Mouse (Mus musculus): ENCODE measurements around the gene 1700022I11Rik.

The 1700022I11Rik gene

GRCm38 (mm10) chr4:43001272-43001671 is 31.9 kb downstream of the 1700022I11Rik start:
- DNase-seq (ENCODE audit: low read depth), result no peak

DNA sequence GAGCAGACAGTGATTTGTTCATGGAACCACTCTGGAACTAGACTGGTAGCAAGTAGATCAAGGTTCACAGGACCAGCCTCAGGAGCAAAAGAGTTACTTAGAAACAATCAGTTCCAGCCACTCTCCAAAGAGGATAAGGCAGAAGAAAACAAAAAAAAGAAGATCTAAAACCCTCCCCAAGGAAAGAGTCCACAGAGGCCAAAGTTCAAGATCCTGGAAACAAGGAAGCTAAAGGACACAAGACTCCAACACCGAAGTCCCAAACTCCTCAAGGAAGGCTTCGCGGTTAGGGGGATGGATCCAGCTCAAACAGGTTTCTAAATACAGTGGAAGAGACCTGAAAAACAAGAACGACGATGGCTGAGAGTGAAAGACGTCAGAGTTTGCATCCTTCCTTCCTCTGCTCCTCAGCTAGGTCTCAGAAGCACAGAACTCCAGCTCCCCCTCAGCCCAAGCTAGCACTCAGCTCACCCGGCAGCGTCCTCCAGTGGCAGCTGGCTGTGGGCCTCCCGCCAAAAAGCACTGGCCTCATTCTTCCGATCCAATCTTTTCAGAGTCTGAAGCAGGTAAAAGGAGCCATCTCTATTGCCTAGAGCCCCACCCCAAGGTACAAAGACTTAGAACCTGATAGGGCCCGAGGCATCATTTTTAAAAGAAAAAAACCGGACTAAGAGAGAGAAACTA is 33.5 kb downstream of the 1700022I11Rik start:
- no peak for DNase-seq (ENCODE audit: low read depth)

DNA sequence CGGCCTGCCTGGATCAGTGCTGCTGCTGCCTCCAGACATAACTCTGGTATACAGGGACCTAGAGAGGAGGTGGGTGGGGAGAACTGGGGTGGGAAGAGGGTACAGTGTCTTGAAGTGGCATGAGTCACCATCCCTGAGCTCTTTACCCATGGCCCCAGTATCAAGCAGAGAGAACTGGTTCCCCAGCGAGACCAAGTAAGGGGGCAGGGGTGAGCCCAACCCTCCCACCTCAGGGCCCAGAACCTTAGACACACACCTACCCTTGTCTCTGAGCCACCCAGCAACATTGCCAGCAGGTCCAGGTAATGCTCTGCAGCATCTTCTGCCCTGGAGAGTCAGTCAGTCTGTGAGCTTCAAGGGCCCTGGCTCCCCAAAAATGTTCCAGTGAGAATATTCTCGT is 35.5 kb downstream of the 1700022I11Rik start:
- no peak for DNase-seq (ENCODE audit: low read depth)

DNA sequence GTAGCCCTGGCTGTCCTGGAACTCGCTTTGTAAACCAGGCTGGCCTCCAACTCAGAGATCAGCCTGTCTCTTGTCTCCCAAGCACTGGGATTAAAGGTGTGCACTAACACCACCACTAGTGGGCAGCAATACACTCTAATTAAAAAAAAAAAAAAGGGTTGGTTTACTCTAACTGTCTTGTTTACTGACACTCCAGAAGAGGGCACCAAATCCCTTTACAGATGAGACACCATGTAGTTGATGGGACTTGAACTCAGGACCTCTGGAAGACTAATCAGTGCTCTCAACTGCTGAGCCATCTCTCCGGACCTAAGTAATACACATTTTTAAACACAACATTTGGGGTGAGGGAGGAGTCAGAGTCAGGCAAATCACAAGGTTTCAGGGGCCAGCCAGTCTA is 36.4 kb downstream of the 1700022I11Rik start:
- peak; percentile 82 for DNase-seq (ENCODE audit: low read depth)

- peak; percentile 71 for DNase-seq (ENCODE audit: low read depth)
Measured at GRCm38 (mm10) chr4:43010161-43011038, 41.0 kb downstream of the 1700022I11Rik start, which contains the start of gene Fancg. Gene Fancg, minus strand, starts transcription at chr4:43010506.

GRCm38 (mm10) chr4:43012091-43012490 is 42.7 kb downstream of the 1700022I11Rik start:
- DNase-seq (ENCODE audit: low read depth), result no peak

DNA sequence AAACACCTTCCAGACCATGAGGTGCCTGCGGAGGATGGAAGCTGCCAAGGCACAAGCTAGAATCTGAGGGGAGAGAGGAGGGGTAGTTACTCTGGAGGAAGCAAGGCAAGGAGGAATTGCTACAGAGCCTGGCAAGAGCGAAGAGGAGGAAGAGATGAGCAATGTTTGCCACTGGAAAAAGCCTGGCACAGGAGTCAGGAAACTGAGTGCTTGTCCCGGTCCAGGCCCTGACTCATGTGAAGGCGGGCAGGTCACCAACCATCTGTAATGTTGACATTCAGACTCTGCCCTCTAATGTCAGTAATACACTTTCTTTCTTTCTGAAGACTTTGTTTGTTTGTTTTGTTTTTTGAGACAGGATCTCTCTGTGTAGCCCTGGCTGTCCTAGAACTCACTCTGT is 48.8 kb downstream of the 1700022I11Rik start:
- DNase-seq (ENCODE audit: low read depth), result no peak

GRCm38 (mm10) chr4:43019176-43019575 is 49.8 kb downstream of the 1700022I11Rik start:
- no peak for DNase-seq (ENCODE audit: low read depth)

DNA sequence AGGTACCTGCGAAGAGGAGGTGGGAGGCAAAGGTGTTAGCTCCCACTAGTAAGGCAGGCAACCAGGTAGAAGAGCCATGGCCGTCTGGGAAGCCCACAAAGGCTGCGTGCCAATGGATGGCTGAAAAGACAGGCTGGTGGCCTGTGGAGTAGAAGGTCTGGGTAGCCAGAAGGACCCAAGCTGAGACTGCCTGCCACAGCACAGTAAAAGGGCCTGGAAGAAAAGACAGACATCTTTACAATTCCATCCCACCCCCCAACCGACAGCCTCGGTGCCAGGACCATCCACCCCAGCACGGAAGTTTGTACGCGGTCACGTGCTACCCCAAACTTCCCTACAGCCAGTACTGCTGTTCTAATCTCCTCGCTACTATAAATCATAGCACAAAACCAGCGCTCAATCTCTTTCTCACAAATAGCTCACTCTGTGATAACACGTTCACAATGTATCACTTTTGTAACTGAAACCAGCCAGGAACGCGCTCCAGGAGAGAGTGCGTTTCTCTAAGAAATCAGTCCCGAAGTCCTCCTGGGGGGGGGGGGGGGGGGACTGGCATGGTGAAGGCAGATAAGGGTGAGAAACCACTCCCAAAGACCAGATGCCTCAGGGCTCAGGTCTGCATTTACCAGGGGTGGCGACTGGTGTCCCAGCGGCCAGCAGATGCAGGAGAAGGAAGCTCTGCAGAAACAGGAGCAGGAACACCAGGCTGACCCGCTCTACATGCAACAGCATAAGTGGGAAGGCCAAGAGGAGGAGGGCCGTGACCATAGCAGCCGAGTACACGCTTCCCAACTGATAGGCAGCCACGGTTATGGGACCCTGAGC is 50.4 kb downstream of the 1700022I11Rik start:
- DNase-seq (ENCODE audit: low read depth), result no peak

- DNase-seq (ENCODE audit: low read depth), result no peak
Measured at GRCm38 (mm10) chr4:43020876-43021275, 51.5 kb downstream of the 1700022I11Rik start.

DNA sequence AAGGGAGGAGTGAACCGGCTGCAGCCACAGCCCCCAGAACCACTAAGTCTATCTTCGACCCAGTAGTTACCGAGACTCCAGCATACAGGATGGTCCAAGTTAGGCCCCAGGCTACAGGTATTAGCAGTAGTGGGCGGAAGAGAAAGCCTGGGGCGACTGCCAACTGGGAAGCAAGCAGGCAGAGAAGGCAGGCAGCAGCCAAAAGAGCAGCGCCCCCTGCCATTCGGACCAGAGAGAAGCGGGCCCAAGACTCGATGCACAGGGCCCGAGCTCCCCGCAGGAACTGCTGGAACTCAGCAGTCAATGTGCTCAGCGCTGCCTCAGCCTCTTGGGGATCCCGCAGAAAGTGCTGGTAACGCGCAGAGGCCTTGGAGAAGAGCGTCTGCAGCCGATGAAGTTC is 51.9 kb downstream of the 1700022I11Rik start:
- DNase-seq (ENCODE audit: low read depth), result no peak

- DNase-seq (ENCODE audit: low read depth), result no peak
Measured at GRCm38 (mm10) chr4:43024673-43025072, 55.3 kb downstream of the 1700022I11Rik start.

- peak; percentile 96 for DNase-seq (ENCODE audit: low read depth)
Measured at GRCm38 (mm10) chr4:43025084-43025960, 55.9 kb downstream of the 1700022I11Rik start, which contains the start of gene Pigo. Gene Pigo, minus strand, starts transcription at chr4:43025819.

DNA sequence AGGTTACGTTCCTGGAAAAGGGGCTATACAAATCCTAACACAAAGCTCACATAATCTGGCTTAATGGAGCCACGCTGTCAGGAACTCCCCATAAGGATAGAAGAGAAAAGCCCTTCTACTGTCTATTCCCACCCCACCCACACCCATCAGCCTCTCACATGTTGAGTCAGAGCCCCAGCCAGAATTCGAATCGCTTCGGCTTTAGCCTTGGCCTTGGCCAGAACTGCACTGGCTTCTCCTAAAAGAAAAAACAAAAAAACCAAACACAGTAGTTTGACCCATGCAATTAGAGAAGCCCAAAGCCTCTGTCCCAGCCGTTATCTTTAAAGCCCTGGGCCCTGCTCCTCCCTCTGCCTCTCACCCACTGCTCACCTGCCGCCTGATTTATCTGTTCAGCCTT is 59.7 kb downstream of the 1700022I11Rik start:
- no peak for DNase-seq (ENCODE audit: low read depth)

DNA sequence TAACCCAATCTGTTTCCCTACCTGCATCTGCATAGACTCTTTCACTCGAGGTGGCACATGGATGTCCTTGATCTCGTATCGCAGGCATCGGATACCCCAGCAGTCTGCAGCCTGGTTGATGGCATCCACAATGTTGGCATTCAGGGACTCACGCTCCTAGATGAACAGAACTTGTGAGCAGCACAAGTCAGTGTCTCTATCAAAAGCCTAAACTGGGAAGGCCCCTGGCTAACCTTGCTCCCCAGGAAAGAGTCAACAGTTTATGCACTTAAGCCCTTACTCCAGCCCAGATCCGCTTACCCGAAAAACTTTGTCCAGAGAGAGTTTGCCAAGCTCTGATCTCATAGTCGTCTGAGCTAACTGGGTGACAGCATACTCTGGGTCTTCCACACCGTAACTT is 60.3 kb downstream of the 1700022I11Rik start:
- DNase-seq (ENCODE audit: low read depth), result no peak

GRCm38 (mm10) chr4:43030352-43030751 is 60.9 kb downstream of the 1700022I11Rik start:
- no peak for DNase-seq (ENCODE audit: low read depth)

DNA sequence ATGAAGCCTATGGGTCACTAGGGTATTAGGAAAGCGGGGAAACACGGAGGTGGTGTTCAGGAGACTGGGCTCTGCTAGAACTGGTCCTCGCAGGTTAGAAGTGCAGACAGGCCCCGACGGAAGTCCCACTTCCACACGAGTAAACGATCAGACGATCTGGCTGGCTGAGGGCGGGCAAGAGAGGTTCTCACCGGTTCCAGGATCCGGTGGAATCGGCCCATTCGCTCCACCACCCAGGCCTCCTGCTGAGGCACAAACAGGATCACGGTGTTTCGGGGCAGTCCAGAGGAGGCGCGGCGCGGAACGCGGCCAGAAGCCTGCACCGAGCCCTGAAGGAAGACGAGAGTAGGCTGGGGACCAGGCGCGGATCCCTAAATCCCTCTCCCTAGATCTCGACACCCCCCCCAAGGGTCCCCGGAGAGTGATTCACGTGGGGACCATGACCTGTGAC is 61.4 kb downstream of the 1700022I11Rik start:
- peak; percentile 53 for DNase-seq (ENCODE audit: low read depth)

DNA sequence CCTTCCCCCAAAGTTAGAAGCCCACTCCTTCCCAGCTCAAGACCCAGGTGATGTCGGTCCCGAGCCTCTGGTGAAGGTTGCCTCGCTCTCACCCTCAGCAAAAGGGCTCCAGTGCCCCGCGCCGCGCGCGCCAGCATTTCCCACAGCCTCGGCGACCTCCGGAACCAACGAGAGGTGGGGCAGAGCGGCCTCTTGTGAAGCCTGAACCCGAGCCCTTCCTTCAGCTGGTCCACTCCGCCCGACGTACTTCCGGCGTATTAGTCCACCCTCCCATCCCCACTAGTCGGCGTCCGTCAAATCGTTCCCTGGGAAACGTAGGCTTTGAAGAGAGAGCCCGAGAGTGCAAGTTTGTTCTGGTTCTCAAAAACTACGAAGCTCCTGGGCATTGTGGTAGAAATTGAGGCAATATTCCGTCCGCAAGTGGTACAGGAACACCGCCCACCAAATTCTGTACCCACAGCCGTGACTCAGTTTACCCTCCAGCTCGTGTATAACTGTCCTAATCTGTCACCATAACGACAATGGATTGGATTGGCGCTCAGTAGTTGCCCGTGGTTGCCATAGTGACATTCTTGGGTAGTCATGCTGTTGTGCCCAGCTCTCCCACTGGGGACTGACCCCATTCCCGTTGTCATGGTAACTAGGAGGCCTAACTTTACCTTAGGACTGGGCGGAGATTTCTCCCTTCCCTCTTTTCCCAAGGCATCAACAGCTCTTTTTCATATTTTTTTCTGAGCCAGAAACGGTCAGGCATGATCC is 62.0 kb downstream of the 1700022I11Rik start, which contains the start of gene Stoml2:
Gene Stoml2 (minus strand): TSS at position 474 of the 759 bp plus-strand sequence.
- DNase-seq (ENCODE audit: low read depth), result peak; percentile 83

DNA sequence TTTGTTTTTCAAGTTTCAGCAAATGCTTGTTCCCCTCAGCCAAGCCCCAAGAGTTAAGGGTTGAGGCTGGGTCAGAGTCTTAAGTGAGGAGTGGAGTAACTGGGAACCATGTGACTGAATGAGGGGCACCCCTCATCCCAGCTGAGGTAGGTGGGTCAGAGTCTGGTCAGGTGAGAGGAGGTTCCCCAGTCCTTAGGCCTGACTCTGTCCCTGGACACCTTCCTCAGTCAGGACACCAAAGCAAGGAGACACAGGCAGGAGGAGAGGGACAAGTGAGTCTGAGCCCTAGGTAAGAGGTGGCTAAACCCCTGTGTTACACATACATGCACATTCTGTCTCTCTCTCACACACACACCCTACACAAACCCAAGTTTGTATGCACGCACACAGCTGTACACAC is 63.1 kb downstream of the 1700022I11Rik start:
- no peak for DNase-seq (ENCODE audit: low read depth)

Data from naive thymus-derived CD4-positive, alpha-beta T cell, adult 2 months (primary cell).